Mouse (Mus musculus) forebrain, embryonic 10.5 days (tissue): ENCODE results near the gene Cd80. TPM values are rescaled to one million over a fixed set of nuclear protein-coding genes. Genes with fewer than 3 reads are reported as not detected.

Source experiments
- DNase-seq: peaks from one replicate; pipeline ENCODE4 v3.0.0-alpha.2; 2017; ENCODE audit warnings: low spot score; ENCODE audit errors: extremely low spot score
- H3K27ac ChIP-seq: fragments of 300-500 bp; sonication (generic); 2 replicates; pipeline ENCODE4 v1.5.1; 2016; ENCODE audit warnings: mild to moderate bottlenecking
- H3K27me3 ChIP-seq: fragments of 300-500 bp; sonication (generic); 2 replicates; pipeline ENCODE4 v1.6.1; 2016; ENCODE audit warnings: mild to moderate bottlenecking; ENCODE audit not compliant: poor library complexity, severe bottlenecking
- H3K36me3 ChIP-seq: fragments of 300-500 bp; sonication (generic); replicated peaks from 2 replicates; pipeline ENCODE4 v1.6.1; 2016; ENCODE audit warnings: mild to moderate bottlenecking, moderate library complexity
- H3K4me1 ChIP-seq: fragments of 300-500 bp; sonication (generic); 2 replicates; pipeline ENCODE4 v1.6.1; 2016
- H3K4me3 ChIP-seq: fragments of 300-500 bp; sonication (generic); 2 replicates; pipeline ENCODE4 v1.5.1; 2016; ENCODE audit warnings: mild to moderate bottlenecking, moderate library complexity
- H3K9me3 ChIP-seq: fragments of 300-500 bp; sonication (generic); 2 replicates; pipeline ENCODE4 v1.6.1; 2016; ENCODE audit warnings: mild to moderate bottlenecking, moderate library complexity
- WGBS: fragments of 180-500 bp; shearing (Covaris S2); methylation state at CpG from one replicate; pipeline ENCODE4 v1.1.7; 2016; 5-methylcytosine and 5-hydroxymethylcytosine counted together
- polyA plus RNA-seq: library from polyadenylated mRNA; unstranded; fragments of >200 nt; fragmentation: Nextera tagmentation; extraction: Ambion mirVana; gene quantifications from 2 replicates; pipeline ENCODE4 v1.2.1, GENCODE M21; 2016

Gene Cd80
- polyA plus RNA-seq, 1 experiment from 2014 or later, result 0.61 TPM

- under 1% methylated on average over 45 of the region's 61 CpGs for WGBS
- peaks cover 32% of the 10 kb centered on the region for H3K36me3 ChIP-seq
- no peaks in the 10 kb centered on the region for H3K27me3 ChIP-seq
Observed at GRCm38 (mm10) chr16:38452442-38453202, 2.7 kb upstream of the Cd80 start, which contains the start of gene Adprh. Adprh (minus strand) TSS chr16:38452703.

DNA sequence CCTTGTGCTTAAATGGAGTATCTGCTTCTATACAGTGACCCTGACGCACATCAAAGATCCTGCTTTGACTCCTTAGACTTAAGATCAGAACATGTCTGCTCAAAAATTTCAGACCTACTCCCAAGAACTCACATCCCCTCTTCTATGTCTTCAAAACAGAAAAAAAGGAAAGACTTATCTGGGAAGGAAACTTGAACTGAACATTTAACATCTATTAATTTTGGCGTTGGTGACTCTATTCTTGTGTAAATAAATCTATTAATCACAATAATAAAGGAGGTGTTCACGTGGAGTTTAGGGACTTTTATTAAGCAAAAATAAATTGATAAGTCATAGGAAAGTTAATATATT, 2.2 kb upstream of the Cd80 start:
- WGBS, result 34% methylated on average over 3 of the region's 3 CpGs
- peak overlapping the region; percentile 73 for H3K4me3 ChIP-seq
- H3K9me3 ChIP-seq, result no peaks in the 10 kb centered on the region
- H3K27ac ChIP-seq, result peak overlapping the region; percentile 96
- peaks cover 31% of the 10 kb centered on the region for H3K4me1 ChIP-seq
- H3K27me3 ChIP-seq, result no peaks in the 10 kb centered on the region
- DNase-seq, result no peak
- peaks cover 26% of the 10 kb centered on the region for H3K36me3 ChIP-seq

More at GRCm38 (mm10) chr16:38452442-38453202, 2.7 kb upstream of the Cd80 start, which contains the start of gene Adprh:
- Histone ChIP-seq H3K4me3 (peak within 1 kb of the TSS; percentile 73), H3K4me1 (peaks cover 31% of the 10 kb centered on the region), H3K27ac (peak within 1 kb of the TSS; percentile 96), H3K9me3 (no peaks in the 10 kb centered on the region)
- peak; percentile 85 for DNase-seq

DNA sequence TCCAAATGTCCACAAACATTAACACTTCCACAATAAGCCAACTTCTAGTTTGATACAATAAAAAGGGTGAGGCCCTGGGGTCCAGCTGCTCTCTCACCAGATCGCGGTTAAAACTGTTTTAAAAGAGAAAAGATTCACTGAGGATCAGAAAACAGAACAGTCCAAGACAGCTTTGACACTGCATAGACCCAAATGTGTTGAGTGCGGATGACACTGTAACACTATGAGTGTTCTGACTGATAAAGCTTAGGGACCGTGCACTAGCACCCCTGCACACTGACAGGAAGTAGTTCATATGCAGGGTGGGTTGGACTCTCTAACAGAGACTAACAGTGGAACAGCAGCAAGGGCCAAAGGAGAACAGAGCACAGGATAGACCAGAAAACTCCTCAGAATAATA, 1.4 kb upstream of the Cd80 start:
- 91% methylated on average over 4 of the region's 4 CpGs for WGBS
- DNase-seq, result no peak
- no peak overlapping the region for H3K27ac ChIP-seq

GRCm38 (mm10) chr16:38454533-38455254, 667 bp upstream of the Cd80 start:
- DNase-seq, result no peak
- no peak overlapping the region for H3K4me3 ChIP-seq
- H3K4me1 ChIP-seq, result peaks cover 27% of the 10 kb centered on the region
- H3K27me3 ChIP-seq, result no peaks in the 10 kb centered on the region; the same call in 1 of the 2 replicates
- no peaks in the 10 kb centered on the region for H3K9me3 ChIP-seq
- no peak overlapping the region for H3K27ac ChIP-seq
- 86% methylated on average over 11 of the region's 11 CpGs for WGBS
- H3K36me3 ChIP-seq, result peaks cover 11% of the 10 kb centered on the region

More for the DNA sequence above, 1.4 kb upstream of the Cd80 start:
- Histone ChIP-seq H3K36me3 (peaks cover 18% of the 10 kb centered on the region), H3K4me3 (no peak overlapping the region), H3K9me3 (no peaks in the 10 kb centered on the region), H3K4me1 (peaks cover 27% of the 10 kb centered on the region), H3K27me3 (no peaks in the 10 kb centered on the region; the same call in 1 of the 2 replicates)

DNA sequence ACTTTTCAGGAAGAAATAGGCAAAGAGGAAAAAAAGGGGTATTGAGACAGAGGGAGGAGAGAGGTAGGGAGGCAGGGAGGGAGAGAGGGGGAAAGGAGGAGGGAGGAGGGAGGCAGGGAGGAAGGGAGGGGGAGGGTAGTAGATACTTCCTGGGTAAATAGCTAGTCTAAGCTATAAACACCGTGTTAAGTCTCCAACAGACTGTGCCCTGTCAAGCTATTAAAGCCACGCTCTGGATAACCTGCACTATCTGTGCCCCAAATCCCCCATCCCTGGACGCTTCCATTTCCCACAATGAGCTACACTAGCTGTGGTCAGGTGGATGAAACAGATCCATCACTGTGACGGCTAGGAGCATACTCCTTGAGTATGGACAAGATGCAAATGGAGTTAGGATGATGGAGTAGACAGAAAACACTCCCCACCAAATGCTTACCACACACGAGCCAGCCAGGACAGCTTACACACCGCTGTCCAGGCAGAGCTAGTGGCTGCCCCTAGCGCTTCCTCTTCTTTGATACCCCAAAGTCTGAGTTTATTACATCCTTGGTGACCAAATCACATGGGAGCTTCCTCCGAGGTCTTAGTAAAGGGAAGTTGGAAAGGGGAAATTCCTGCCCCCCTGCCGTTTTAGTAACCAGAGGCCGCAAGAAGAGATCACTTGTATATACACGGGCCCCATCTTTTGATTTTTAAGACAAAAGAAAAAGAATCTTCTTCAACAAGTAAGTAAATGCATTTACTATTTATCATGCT, 1.6 kb downstream of the Cd80 start:
- WGBS, result 69% methylated on average over 11 of the region's 11 CpGs
- Histone ChIP-seq H3K36me3 (no peaks in the 10 kb centered on the region), H3K27ac (no peak overlapping the region), H3K9me3 (no peaks in the 10 kb centered on the region), H3K4me1 (peaks cover 8% of the 10 kb centered on the region), H3K27me3 (no peaks in the 10 kb centered on the region; the same call in 1 of the 2 replicates), H3K4me3 (no peak overlapping the region)
- DNase-seq, result no peak

GRCm38 (mm10) chr16:38458600-38459280, 3.4 kb downstream of the Cd80 start:
- 86% methylated on average over 6 of the region's 6 CpGs for WGBS
- Histone ChIP-seq H3K27me3 (no peaks in the 10 kb centered on the region; the same call in 1 of the 2 replicates), H3K27ac (no peak overlapping the region), H3K4me3 (no peak overlapping the region), H3K9me3 (no peaks in the 10 kb centered on the region), H3K36me3 (no peaks in the 10 kb centered on the region), H3K4me1 (no peaks in the 10 kb centered on the region)
- no peak for DNase-seq

DNA sequence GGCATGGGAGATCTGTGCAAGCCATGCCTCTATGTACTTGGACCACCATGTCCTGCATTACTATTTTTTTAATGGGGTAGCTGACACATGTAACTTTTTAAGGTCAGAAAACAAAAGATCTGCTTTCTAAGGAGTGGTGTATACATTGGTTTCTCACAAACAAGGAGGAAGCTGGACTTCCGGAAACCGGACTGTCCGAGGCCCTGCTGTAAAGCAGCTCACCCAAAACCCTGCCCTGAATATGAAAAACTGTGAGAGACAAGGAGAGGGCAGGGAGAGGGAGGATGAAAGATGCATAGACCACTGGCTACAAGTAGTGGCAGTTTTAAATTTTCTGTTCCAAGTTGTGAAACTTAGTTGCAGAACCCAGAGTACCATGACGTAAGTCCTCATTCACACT, 4.6 kb downstream of the Cd80 start:
- 94% methylated on average over 4 of the region's 4 CpGs for WGBS
- H3K27me3 ChIP-seq, result no peaks in the 10 kb centered on the region; the same call in 1 of the 2 replicates
- DNase-seq, result no peak
- no peaks in the 10 kb centered on the region for H3K9me3 ChIP-seq
- no peaks in the 10 kb centered on the region for H3K4me1 ChIP-seq
- H3K36me3 ChIP-seq, result no peaks in the 10 kb centered on the region
- H3K27ac ChIP-seq, result no peak overlapping the region
- no peak overlapping the region for H3K4me3 ChIP-seq

DNA sequence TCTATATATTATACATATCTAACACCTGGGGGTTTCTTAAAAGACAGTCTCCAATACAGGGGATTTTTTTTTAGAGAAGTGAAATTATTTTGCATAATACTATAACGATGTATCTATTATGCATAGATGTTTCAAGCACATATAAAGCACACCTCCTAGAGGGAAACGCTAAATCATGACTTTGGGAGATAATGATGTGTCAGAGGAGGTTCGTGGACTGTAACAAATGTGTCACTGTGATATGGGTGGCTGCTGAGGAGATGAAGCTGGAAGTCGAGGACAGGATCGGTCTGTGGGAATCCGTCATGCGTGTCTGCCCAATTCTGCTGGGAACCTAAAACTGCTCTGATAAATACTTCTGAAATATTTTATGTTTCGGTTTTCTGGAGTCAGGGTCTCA, 6.4 kb downstream of the Cd80 start:
- Histone ChIP-seq H3K9me3 (no peaks in the 10 kb centered on the region), H3K27ac (no peak overlapping the region), H3K4me3 (no peak overlapping the region), H3K4me1 (no peaks in the 10 kb centered on the region), H3K27me3 (no peaks in the 10 kb centered on the region; the same call in 1 of the 2 replicates), H3K36me3 (no peaks in the 10 kb centered on the region)
- DNase-seq, result no peak
- WGBS, result 89% methylated on average over 8 of the region's 8 CpGs

DNA sequence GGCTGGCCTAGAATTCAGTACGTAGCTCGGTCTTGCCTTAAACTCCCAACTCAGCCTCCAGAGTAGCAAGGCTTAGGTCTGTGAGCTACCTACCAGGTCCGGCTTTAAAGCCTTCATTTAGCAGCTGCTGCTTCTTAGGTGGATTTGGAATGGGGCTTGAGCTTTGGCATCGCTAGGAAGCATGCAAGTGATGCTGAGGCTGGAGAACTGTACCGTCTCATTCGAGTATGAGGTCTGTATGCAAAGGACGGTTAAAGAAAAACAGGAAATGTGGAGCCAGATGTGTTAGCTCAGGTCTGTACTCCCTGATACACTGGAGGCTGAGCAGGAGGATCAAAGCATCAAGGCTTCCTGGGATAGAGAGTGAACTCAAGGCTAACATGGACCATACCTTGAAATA, 6.8 kb downstream of the Cd80 start:
- WGBS, result 89% methylated on average over 7 of the region's 7 CpGs
- no peak overlapping the region for H3K4me3 ChIP-seq
- no peak for DNase-seq
- no peaks in the 10 kb centered on the region for H3K4me1 ChIP-seq
- H3K9me3 ChIP-seq, result no peaks in the 10 kb centered on the region
- H3K27ac ChIP-seq, result no peak overlapping the region
- no peaks in the 10 kb centered on the region for H3K36me3 ChIP-seq
- no peaks in the 10 kb centered on the region; the same call in 1 of the 2 replicates for H3K27me3 ChIP-seq

- Histone ChIP-seq H3K27me3 (no peaks in the 10 kb centered on the region; the same call in 1 of the 2 replicates), H3K9me3 (no peaks in the 10 kb centered on the region), H3K4me3 (no peak overlapping the region), H3K27ac (no peak overlapping the region), H3K36me3 (no peaks in the 10 kb centered on the region), H3K4me1 (no peaks in the 10 kb centered on the region)
- DNase-seq, result no peak
- 89% methylated on average over 5 of the region's 5 CpGs for WGBS
Observed at GRCm38 (mm10) chr16:38463305-38463704, 7.9 kb downstream of the Cd80 start.

GRCm38 (mm10) chr16:38466089-38466488, 10.7 kb downstream of the Cd80 start:
- Histone ChIP-seq H3K27me3 (no peaks in the 10 kb centered on the region), H3K4me3 (no peak overlapping the region), H3K36me3 (no peaks in the 10 kb centered on the region), H3K9me3 (no peaks in the 10 kb centered on the region), H3K4me1 (0 out of 2 replicates have a peak, but pooled peaks cover 4% of the 10 kb centered on the region), H3K27ac (no peak overlapping the region)
- no peak for DNase-seq
- WGBS, result 84% methylated on average over 4 of the region's 4 CpGs
